Mouse (Mus musculus): ENCODE measurements at regions not wholly inside any gene's neighbourhood (a gene's known extent, or its start where the extent isn't known, plus 50 kb on each side); places are given as distances from the start of the nearest gene placed in this dataset.

- Histone ChIP-seq H3K4me3 (no peak overlapping the region), H3K36me3 (no peaks in the 10 kb centered on the region), H3K9ac (no peak overlapping the region), H3K9me3 (no peaks in the 10 kb centered on the region), H3K27ac (no peak overlapping the region; the same call in 1 of the 2 replicates), H3K4me1 (replicated peaks) (no peaks in the 10 kb centered on the region), H3K27me3 (no peaks in the 10 kb centered on the region), H3K4me2 (no peak overlapping the region)
- ATAC-seq (ENCODE audit: low FRiP score): no peak
- 86% methylated on average over 15 of the region's 15 CpGs for WGBS
Observed at GRCm38 (mm10) chr13:69867296-69868065, 65.3 kb downstream of the Med10 start.

- Histone ChIP-seq H3K27ac (no peak overlapping the region), H3K4me3 (no peak overlapping the region), H3K9me3 (no peaks in the 10 kb centered on the region), H3K36me3 (no peaks in the 10 kb centered on the region), H3K4me2 (no peak overlapping the region), H3K9ac (no peak overlapping the region), H3K4me1 (replicated peaks) (no peaks in the 10 kb centered on the region), H3K27me3 (no peaks in the 10 kb centered on the region)
- WGBS: 30% methylated on average over 5 of the region's 5 CpGs
- ATAC-seq (ENCODE audit: low FRiP score): no peak
Observed at GRCm38 (mm10) chr13:69896536-69896935, 94.3 kb downstream of the Med10 start.

GRCm38 (mm10) chr13:69901139-69901538 lies 98.9 kb downstream of the Med10 start:
- H3K27me3 ChIP-seq: peaks cover 2% of the 10 kb centered on the region; the same call in 1 of the 2 replicates
- no peaks in the 10 kb centered on the region for H3K36me3 ChIP-seq
- no peak overlapping the region for H3K4me3 ChIP-seq
- ATAC-seq (ENCODE audit: low FRiP score): no peak
- no peak overlapping the region for H3K4me2 ChIP-seq
- H3K9me3 ChIP-seq: no peaks in the 10 kb centered on the region
- no peak overlapping the region for H3K9ac ChIP-seq
- no peak overlapping the region for H3K27ac ChIP-seq
- H3K4me1 ChIP-seq (replicated peaks): no peaks in the 10 kb centered on the region

- 38% methylated on average over 15 of the region's 15 CpGs for WGBS
- ATAC-seq (ENCODE audit: low FRiP score): peak; percentile 90
Observed at GRCm38 (mm10) chr13:69906802-69907537, 104.8 kb downstream of the Med10 start.

GRCm38 (mm10) chr13:69915796-69916195 lies 113.6 kb downstream of the Med10 start:
- 73% methylated on average over 3 of the region's 3 CpGs for WGBS
- Histone ChIP-seq H3K9me3 (no peaks in the 10 kb centered on the region), H3K27me3 (no peaks in the 10 kb centered on the region), H3K27ac (no peak overlapping the region), H3K4me2 (no peak overlapping the region), H3K4me3 (no peak overlapping the region), H3K9ac (no peak overlapping the region), H3K36me3 (no peaks in the 10 kb centered on the region), H3K4me1 (replicated peaks) (0 out of 2 replicates have a peak, but pooled peaks cover 6% of the 10 kb centered on the region)
- no peak for ATAC-seq (ENCODE audit: low FRiP score)

More at GRCm38 (mm10) chr13:69906802-69907537, 104.8 kb downstream of the Med10 start:
- peak overlapping the region; percentile 23 for H3K27ac ChIP-seq
- H3K4me2 ChIP-seq: no peak overlapping the region
- H3K9me3 ChIP-seq: no peaks in the 10 kb centered on the region
- no peak overlapping the region for H3K9ac ChIP-seq
- peaks cover 2% of the 10 kb centered on the region; the same call in 1 of the 2 replicates for H3K27me3 ChIP-seq
- H3K4me1 ChIP-seq (replicated peaks): peaks cover 18% of the 10 kb centered on the region
- H3K4me3 ChIP-seq: no peak overlapping the region
- H3K36me3 ChIP-seq: no peaks in the 10 kb centered on the region

GRCm38 (mm10) chr13:69932695-69933550 lies 130.7 kb downstream of the Med10 start:
- H3K9me3 ChIP-seq: no peaks in the 10 kb centered on the region
- peak overlapping the region; percentile 83 for H3K27ac ChIP-seq
- 46% methylated on average over 9 of the region's 9 CpGs for WGBS
- H3K27me3 ChIP-seq: peaks cover 10% of the 10 kb centered on the region; the same call in 1 of the 2 replicates
- ATAC-seq (ENCODE audit: low FRiP score): peak; percentile 1; the same call in 1 of the 2 replicates
- no peaks in the 10 kb centered on the region for H3K36me3 ChIP-seq
- peaks cover 24% of the 10 kb centered on the region for H3K4me1 ChIP-seq (replicated peaks)
- no peak overlapping the region for H3K4me3 ChIP-seq
- H3K9ac ChIP-seq: no peak overlapping the region
- H3K4me2 ChIP-seq: peak overlapping the region; percentile 43

DNA sequence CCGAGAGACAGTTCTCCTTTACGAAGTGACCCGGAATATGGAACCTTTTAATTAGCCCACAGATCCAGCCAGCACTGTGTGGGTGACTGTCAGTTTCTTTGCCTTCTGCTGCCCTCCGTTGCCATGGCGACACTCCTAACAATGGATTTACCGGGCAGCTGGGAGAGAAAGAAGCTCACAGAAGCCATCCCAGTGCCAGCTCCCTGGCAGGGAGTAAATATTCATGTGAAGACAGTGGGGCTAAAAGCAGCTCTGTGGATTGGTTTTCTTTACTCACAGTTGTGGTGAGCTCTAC lies 131.3 kb downstream of the Med10 start:
- no peak overlapping the region for H3K9ac ChIP-seq
- WGBS: 8% methylated on average over 6 of the region's 6 CpGs
- peak overlapping the region; percentile 83 for H3K27ac ChIP-seq
- H3K4me2 ChIP-seq: peak overlapping the region; percentile 43
- H3K9me3 ChIP-seq: no peaks in the 10 kb centered on the region
- H3K36me3 ChIP-seq: no peaks in the 10 kb centered on the region
- H3K27me3 ChIP-seq: peaks cover 10% of the 10 kb centered on the region; the same call in 1 of the 2 replicates
- H3K4me1 ChIP-seq (replicated peaks): peaks cover 24% of the 10 kb centered on the region
- 0 out of 2 replicates have a peak overlapping the region, but pooled peaks have one; percentile 6 for H3K4me3 ChIP-seq
- peak; percentile 92 for ATAC-seq (ENCODE audit: low FRiP score)

- Histone ChIP-seq H3K4me1 (replicated peaks) (peaks cover 5% of the 10 kb centered on the region), H3K9me3 (no peaks in the 10 kb centered on the region), H3K27ac (no peak overlapping the region), H3K4me2 (no peak overlapping the region), H3K27me3 (no peaks in the 10 kb centered on the region), H3K36me3 (no peaks in the 10 kb centered on the region), H3K9ac (no peak overlapping the region), H3K4me3 (no peak overlapping the region)
- WGBS: 91% methylated on average over 4 of the region's 4 CpGs
- ATAC-seq (ENCODE audit: low FRiP score): no peak
Observed at GRCm38 (mm10) chr13:69939791-69940190, 137.6 kb downstream of the Med10 start.

DNA sequence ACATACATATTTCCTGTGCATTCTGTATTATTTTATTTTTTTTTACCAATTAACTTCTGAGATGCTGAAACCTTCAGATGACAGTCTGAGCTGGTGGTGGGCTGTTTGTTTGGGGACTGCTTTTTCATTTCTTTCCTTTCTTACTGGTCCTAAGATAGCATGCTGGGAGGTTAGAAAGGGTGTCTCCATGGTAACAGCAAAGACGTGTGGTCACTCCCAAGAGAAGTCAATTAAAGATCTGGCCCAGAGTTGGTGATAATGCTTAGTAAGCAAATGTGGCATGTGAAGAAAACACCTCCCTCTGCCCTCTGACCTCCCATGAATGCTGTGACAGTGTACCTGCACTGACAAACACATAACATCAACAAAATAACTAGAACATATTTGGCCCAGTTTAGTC lies 142.5 kb downstream of the Med10 start:
- H3K4me1 ChIP-seq (replicated peaks): peaks cover 17% of the 10 kb centered on the region
- H3K36me3 ChIP-seq: no peaks in the 10 kb centered on the region
- no peak overlapping the region for H3K4me3 ChIP-seq
- no peak for ATAC-seq (ENCODE audit: low FRiP score)
- H3K4me2 ChIP-seq: no peak overlapping the region
- no peaks in the 10 kb centered on the region for H3K27me3 ChIP-seq
- no peaks in the 10 kb centered on the region for H3K9me3 ChIP-seq
- 4% methylated on average over 1 of the region's 1 CpGs for WGBS
- no peak overlapping the region for H3K9ac ChIP-seq
- no peak overlapping the region for H3K27ac ChIP-seq

DNA sequence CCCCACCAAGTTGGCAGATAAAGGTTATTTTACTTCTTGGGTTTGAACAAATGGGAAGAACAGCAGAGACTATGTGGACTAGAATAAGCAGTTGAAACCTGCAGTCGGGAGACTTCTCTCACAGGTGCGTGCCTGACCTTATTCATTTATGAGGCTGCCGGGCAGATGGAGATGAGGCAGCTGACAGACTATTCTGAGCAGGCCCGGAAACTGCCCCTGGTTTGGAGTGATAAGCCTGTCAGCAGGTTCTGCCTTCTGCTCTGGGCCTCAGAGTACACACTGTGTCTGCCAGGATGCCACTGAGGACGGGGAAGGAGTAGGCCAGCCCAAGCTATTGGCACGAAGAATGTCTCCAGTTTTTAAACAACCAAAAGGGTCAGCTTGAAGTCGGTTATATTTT lies 144.4 kb downstream of the Med10 start:
- Histone ChIP-seq H3K4me3 (no peak overlapping the region), H3K4me1 (replicated peaks) (peaks cover 17% of the 10 kb centered on the region), H3K9me3 (no peaks in the 10 kb centered on the region), H3K27ac (peak overlapping the region; percentile 59), H3K36me3 (no peaks in the 10 kb centered on the region), H3K9ac (no peak overlapping the region), H3K4me2 (no peak overlapping the region), H3K27me3 (no peaks in the 10 kb centered on the region)
- ATAC-seq (ENCODE audit: low FRiP score): peak; percentile 63; the same call in 1 of the 2 replicates
- WGBS: 70% methylated on average over 7 of the region's 7 CpGs

- H3K4me2 ChIP-seq: no peak overlapping the region
- H3K27ac ChIP-seq: no peak overlapping the region
- no peaks in the 10 kb centered on the region for H3K9me3 ChIP-seq
- no peak overlapping the region for H3K9ac ChIP-seq
- peaks cover 1% of the 10 kb centered on the region for H3K4me1 ChIP-seq (replicated peaks)
- H3K36me3 ChIP-seq: no peaks in the 10 kb centered on the region
- WGBS: 71% methylated on average over 4 of the region's 4 CpGs
- no peaks in the 10 kb centered on the region for H3K27me3 ChIP-seq
- ATAC-seq (ENCODE audit: low FRiP score): no peak
- H3K4me3 ChIP-seq: no peak overlapping the region
Observed at GRCm38 (mm10) chr13:69952061-69952460, 149.9 kb downstream of the Med10 start.

DNA sequence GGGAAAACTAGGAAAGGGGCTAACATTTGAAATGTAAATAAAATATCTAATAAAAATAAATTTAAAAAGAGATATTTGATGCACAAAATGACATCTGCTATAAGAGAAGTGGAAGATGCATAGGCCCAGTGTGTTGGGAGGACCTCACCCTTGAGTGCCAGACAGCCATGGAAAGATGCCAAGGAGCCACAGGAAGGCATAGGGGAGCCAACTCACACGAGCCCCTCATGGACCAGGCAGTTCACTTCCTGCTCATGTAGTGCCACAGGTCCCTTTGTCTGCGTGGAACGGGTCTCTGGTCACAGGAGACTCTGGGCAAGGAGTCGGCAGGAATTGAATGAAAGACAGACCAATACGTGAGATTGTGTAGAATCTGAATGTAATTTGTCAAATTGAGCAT lies 152.0 kb downstream of the Med10 start:
- Histone ChIP-seq H3K9me3 (no peaks in the 10 kb centered on the region), H3K4me1 (replicated peaks) (no peaks in the 10 kb centered on the region; the same call in 1 of the 2 replicates), H3K9ac (no peak overlapping the region), H3K4me3 (no peak overlapping the region), H3K27ac (no peak overlapping the region), H3K27me3 (no peaks in the 10 kb centered on the region), H3K36me3 (no peaks in the 10 kb centered on the region), H3K4me2 (no peak overlapping the region)
- WGBS: 72% methylated on average over 5 of the region's 5 CpGs
- ATAC-seq (ENCODE audit: low FRiP score): no peak

All from hindbrain, embryonic 13.5 days (tissue).